Mouse (Mus musculus) mesoderm, embryonic 11.5 days (tissue): ENCODE results near the gene Fam126a.
A peak's percentile ranks its signal among the peaks of the same experiment; 100 is the strongest.

ENCODE experiments used
- DNase-seq: peaks from one replicate; pipeline ENCODE4 v3.0.0-alpha.2; 2012; ENCODE audit warnings: low read depth, low spot score

The Fam126a gene

GRCm38 (mm10) chr5:24040601-24041000, 10.1 kb upstream of the Fam126a start:
- no peak for DNase-seq

GRCm38 (mm10) chr5:24039423-24039822, 8.9 kb upstream of the Fam126a start:
- no peak for DNase-seq

- DNase-seq, result no peak
These were observed 8.3 kb upstream of the Fam126a start for GRCm38 (mm10) chr5:24038819-24039218.

- DNase-seq, result no peak
These were observed 7.7 kb upstream of the Fam126a start for GRCm38 (mm10) chr5:24038190-24038589.

- DNase-seq, result no peak
These were observed 6.2 kb upstream of the Fam126a start for GRCm38 (mm10) chr5:24036731-24037130.

GRCm38 (mm10) chr5:24034970-24035369, 4.5 kb upstream of the Fam126a start:
- DNase-seq, result no peak

- no peak for DNase-seq
These were observed 3.6 kb upstream of the Fam126a start for GRCm38 (mm10) chr5:24034091-24034490.

- DNase-seq, result peak; percentile 34
These were observed 428 bp downstream of the Fam126a start for GRCm38 (mm10) chr5:24029946-24030578.

- peak; percentile 77 for DNase-seq
These were observed 1.1 kb downstream of the Fam126a start for GRCm38 (mm10) chr5:24029331-24029771.

- no peak for DNase-seq
These were observed 5.5 kb downstream of the Fam126a start for GRCm38 (mm10) chr5:24024957-24025356.

- DNase-seq, result no peak
These were observed 7.3 kb downstream of the Fam126a start for GRCm38 (mm10) chr5:24023226-24023625.

- DNase-seq, result no peak
These were observed 8.8 kb downstream of the Fam126a start for GRCm38 (mm10) chr5:24021683-24022082.

GRCm38 (mm10) chr5:24020380-24020779, 10.1 kb downstream of the Fam126a start:
- no peak for DNase-seq

GRCm38 (mm10) chr5:24019341-24020185, 10.9 kb downstream of the Fam126a start:
- DNase-seq, result peak; percentile 74

- DNase-seq, result peak; percentile 50
These were observed 11.7 kb downstream of the Fam126a start for GRCm38 (mm10) chr5:24018621-24019261.

GRCm38 (mm10) chr5:24016912-24017311, 13.6 kb downstream of the Fam126a start:
- DNase-seq, result no peak

- DNase-seq, result no peak
These were observed 17.0 kb downstream of the Fam126a start for GRCm38 (mm10) chr5:24013338-24014003.

GRCm38 (mm10) chr5:23999083-23999671, 31.3 kb downstream of the Fam126a start:
- no peak for DNase-seq

- DNase-seq, result no peak
These were observed 34.5 kb downstream of the Fam126a start for GRCm38 (mm10) chr5:23995951-23996350.

GRCm38 (mm10) chr5:23994929-23995328, 35.6 kb downstream of the Fam126a start:
- no peak for DNase-seq

GRCm38 (mm10) chr5:23994231-23994630, 36.3 kb downstream of the Fam126a start:
- no peak for DNase-seq

- DNase-seq, result peak; percentile 28
These were observed 37.0 kb downstream of the Fam126a start for GRCm38 (mm10) chr5:23993553-23993894.
